Mouse (Mus musculus) layer of hippocampus, postnatal 10 days (tissue): ENCODE measurements around the gene Adora1. TPM values are rescaled to one million over a fixed set of nuclear protein-coding genes. Genes with fewer than 3 reads are reported as not detected.
A peak's percentile ranks its signal among the peaks of the same experiment; 100 is the strongest.

Experiments used
- DNase-seq, 2 experiments: peaks; one replicate each; pipeline ENCODE4 v3.0.0; 2021; ENCODE audit warnings: low spot score in 2 of 2
- total RNA-seq, 2 experiments: library from RNA; stranded (reverse); gene quantifications; 2 replicates each; pipeline ENCODE4 v1.2.3; 2021

Adora1 gene
- total RNA-seq, 2 experiments from 2014 or later: 162 to 169 TPM

DNA sequence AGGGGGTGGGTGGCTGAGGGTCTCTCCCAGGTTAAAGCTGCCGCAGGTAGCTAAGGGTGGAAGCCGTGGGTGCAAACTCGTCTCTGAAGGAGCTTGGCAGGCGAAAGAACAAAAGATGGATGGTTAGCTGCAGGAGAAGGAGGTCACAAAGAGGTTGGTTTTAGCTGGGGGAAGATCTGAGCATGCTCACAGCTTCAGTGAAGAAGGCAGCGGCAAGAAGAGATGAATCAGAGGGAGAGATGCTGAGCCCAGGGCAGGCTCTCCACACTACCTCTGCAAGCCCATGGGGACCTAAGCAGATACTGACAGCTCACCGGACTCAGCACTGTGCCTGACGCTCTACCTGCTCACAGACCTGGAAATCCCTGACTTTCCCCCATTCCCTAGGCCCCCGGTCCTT, 6.1 kb upstream of the Adora1 start:
- no peak for DNase-seq

DNA sequence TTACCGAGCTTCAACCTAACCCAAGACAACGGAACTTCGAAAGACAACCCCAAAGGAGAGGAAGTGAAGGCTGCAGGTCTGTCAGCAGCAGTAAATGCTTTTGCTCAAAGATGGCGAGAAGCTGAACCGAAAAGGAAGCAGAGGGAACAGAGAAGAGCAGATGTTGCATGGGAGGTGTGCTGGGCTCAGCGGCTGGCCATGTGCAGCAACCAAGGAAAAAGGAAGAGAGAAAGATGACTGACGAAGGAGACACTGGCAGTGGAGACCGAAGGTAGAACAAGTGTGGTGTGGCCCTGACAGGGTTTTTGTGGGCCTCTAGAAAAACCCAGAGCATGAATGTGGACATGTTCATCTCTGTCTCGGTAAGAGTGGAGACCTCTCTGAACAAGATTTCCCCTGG, 5.5 kb upstream of the Adora1 start:
- no peak for DNase-seq

DNA sequence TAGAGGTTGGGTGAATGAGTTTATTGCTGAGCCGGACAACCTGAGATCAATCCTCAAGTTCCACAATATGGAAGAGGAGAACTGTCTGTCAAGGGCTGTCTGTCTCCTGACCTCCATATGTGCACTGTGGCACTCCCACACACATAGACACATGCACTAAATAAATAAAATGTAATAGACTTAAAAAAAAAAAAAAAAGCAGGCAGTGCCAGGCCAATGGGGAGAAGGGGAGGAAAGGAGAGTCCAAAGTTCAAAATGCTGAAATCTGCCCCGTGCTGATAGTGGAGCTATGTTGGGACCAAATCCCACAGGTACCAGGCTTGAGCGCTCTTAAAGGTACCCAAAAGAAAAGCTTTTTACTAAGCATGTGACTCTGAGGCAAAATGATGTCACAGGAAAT, 2.2 kb upstream of the Adora1 start:
- DNase-seq: no peak

DNA sequence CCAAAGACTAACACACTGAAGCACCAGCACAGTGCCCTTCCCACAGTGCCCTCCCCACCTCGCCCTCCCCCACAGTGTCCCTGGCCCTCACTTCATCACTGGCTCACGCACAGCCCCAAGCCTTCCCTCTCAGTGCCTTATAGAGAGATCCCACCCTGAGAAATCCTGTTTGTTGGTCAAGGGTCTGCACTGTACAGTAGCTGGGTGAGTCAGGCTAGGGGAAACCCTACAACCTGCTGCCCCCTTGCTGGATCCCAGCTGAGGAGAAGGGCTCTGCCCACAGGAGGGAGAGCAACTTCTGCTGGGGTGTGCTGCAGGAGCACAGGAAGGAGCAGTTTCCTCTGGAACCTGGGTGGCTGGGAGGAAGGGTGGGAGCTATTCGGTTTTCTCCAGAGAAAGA, 911 bp upstream of the Adora1 start:
- no peak for DNase-seq

DNA sequence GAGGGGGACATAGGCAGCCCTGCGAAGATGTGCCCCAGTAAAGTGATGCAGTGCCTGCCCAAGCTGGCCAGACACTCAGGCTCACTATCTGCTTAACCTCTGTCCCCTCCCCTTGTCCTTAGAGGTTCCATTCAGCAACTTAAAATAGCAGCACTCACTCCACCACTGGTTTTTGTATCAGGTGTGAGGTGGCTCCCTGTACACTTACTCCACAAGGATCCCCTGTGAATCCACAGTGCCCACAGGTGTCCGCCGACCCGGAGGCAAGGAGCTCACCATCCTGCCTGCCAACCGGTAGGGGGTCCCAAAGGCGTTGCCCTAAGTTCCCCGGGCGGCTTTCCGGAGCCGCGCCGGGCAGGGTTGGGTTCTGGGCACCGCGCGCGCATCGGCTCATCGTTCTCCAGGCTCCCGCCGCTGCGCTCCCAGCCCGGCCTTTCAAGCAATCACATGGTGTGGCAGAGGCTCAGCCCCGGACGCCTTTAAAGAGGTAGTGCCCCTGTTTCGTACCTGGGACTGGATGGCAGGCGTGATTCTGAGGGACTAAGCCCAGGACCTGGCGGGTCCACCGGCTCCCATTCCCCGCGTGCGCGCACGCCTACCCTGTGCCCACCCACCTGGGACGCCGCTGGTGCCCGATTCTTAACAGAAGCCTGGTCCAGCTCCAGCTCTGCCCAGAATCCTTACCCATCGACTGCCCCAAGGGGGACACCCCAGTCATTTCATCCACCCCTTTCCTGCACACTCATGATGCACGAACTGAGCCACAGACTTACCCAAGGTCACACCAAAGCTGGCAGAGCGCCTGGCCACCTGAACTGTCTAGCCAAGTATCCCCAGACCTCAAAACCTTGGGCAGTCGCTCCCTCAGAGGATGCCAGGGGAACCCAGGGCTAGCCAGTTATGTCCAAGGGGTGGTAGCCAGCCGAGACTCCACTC, 508 bp downstream of the Adora1 start:
- peak; percentile 69 to 74 for DNase-seq

DNA sequence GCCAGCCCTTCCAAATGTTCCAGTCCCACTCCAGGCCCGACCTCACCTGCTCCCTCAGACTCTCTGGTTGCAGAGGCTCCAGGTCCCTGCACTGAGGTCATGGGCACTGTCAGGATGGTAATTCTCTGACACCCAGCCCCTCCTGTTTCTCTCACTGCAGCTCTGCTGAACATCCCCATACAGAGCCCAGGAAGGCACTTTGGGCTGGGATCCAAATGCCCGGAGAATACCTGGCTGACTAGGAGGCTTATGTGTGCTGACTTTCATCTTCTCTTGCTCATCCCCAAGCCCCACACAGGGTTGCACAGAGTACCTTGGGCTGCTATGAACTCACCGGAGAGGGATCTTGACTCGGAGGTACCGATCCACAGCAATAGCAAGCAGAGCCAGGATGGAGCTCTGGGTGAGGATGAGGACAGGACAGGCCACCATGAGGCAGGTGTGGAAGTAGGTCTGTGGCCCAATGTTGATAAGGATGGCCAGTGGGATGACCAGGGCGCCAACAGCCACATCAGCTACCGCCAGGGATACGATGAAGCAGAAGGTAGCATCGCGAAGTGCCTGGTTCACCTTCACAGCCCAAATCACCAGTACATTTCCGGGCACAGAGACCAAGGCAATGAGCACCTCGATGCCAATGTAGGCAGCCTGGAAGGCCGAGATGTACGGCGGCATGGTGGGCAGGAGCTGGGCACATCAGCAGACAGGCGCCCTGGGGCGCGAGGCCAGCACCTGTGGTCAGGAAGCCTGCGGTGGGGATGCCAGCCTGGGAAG, 1.4 kb downstream of the Adora1 start:
- DNase-seq: peak in 1 of 2 experiments; percentile 41

DNA sequence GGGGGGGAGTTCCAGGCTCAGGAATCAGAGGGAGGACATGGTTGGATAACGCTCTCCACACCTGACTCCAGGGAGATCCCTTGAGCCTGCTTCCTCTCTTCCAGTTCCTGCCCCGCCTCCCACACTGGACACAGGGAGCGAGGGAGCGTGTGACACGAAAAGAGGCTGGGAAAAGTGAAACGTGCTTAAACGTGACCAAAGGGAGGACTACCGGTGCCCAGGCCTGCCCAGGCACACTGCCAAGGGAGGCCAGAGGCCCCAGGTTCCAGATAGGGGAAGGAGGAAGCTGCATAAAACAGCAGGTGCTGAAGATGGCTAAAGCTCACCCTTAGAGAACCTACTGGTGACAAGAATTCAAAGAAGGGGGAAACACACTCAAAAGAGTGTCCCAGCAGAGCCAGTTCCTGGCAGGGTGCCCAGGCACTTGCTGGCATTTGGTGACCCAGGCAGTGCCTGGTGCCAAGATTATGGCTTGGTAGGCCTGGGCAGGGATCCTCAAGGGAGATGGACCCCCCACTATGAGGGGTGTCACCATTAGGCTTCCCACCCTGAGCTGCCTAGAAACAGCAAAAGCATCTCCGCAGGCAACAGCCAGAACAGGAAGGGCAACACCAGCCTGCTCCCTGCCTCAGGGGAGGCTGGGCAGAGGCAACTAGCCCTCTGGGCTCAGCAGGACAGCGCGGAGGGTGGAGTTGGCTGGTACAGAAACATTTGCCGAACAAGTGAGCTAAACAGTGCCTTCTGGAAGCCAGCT, 2.3 kb downstream of the Adora1 start:
- DNase-seq: peak; percentile 77 to 80

DNA sequence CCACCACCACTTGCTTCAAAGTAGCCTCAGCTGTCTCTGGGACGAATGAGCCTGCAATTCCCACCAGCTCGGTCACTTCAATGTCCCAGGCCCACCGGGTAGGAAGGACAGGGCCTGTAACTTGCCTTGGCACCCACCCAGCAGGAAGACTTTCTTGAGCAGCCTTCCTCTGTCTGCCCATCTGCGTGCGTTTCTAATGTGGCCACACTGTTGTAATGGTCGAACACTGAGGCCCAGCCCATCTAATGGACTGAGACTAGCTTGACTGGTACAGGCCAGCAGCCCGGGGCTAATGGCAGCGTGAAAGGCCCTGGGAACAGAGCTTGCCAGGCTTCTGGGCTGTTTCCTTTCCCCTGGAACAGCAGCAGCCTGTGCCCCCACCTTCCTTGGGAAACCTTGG, 2.9 kb downstream of the Adora1 start:
- peak; percentile 30 to 41 for DNase-seq

DNA sequence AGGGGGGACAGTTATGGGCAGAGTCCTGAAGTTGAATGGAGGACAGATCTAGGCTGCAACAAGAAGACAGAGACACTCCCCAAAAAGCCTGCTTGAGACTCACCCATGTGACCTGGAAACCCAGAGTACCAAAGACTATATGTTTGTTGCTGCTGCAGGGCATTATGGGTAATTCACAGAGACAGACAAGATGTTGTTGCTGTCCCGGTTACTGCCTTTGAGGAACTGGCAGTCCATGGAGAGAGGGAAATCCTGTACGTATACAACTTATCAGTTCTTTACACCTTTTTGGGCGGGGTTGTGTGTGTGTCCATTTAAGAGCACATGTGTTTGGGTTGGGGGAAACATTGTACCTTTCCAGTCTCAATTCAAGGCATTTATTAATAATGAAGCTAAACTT, 3.5 kb downstream of the Adora1 start:
- DNase-seq: no peak

DNA sequence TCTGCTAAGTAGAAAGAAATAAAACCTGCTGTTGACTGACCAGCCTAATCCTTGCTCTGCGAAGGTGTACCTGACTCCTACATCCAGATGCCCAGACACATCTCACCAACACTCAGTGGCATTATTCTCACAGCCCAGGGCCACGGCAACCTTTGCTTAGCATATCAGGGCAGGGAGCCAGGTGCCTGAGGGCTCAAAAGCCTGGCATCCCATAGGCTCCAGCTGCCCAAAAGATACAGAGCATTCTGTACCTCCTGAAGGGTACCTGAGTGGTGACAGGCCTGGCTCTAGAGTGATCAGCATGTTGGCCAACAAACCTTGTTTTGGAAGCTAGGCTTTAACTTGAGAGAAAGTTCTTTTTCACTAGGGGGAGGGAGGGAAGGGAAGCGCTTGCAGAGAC, 4.0 kb downstream of the Adora1 start:
- DNase-seq: no peak

DNA sequence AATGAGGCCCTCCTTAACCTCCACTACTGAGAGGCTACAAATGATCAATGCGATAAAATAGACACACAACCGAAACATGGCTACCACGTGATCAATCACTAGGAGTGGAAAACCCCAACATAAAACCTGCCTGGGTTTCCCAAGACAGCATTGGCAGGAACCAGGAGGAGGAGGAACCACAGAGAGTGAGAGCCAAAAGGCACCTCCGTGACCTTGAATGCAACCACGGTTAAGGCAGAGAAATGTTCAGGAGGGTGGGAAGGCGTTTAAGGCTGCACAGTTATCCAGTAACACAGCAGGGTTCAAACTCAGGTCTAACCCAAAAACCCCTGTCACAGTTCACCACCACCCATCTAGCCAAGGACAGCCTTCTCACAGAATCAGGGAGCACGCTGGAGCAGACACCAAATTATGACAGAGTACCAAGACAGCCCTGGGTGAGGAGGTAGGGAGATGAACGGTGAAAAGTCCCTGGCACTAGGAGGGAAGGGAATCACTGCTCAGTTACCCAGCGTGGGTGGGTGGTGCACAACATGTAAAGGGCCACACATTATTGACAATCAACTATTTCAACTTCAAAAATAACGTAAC, 4.5 kb downstream of the Adora1 start:
- no peak for DNase-seq

DNA sequence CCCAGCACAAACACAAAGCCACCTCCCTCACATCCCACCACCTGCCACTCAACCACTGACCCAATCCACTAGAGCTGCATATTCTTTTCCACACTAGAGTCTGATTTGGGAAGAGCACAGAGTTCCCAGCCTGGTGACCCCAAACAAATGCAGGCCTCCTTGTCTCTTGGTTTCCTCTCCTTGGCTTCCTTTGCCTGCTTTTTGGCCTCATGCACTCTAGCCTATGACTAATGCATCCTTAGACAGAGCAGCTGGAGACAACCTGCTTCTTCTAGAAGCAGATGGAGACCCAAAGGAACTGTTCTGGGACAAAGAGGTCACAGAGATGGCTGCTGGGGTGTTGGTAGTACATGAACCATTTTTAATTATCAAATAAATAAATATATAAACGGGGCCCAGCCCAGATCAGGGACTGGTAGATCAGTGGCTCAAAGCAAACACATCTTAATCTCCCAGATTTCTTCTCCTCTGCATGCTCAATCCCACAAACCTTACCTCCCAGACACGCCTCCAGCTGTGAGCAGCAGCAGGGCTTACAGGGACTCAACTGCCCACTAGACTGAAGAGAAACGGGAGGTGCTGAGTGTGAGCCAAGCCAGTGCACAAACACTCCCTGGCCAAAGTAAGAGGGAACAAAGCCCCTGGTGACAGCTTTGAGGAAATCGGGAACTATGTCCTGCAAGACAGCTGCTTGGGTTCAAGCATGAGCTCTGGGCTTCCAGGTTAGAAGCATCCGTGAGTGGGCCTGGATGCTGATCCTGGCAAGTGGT, 5.2 kb downstream of the Adora1 start:
- no peak for DNase-seq

DNA sequence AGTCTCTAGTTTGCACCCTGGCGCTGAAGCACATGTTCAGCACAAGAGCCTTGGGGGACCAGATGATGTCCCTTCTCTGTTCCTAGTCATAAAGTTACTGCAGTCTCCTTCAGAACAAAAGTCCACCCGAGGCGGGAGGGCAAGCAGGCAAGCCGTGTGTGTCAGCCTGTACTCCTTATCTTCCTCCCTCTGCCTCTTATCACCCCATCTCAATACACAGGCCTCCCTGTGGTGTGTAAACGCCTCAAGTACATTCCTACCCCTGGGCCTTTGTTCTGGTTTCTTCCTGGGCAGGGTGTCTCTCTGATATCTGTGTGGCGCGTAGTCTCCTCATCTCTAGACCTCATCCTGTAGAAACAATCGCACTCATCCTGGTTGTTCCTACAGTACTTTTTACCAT, 8.5 kb downstream of the Adora1 start:
- no peak for DNase-seq

DNA sequence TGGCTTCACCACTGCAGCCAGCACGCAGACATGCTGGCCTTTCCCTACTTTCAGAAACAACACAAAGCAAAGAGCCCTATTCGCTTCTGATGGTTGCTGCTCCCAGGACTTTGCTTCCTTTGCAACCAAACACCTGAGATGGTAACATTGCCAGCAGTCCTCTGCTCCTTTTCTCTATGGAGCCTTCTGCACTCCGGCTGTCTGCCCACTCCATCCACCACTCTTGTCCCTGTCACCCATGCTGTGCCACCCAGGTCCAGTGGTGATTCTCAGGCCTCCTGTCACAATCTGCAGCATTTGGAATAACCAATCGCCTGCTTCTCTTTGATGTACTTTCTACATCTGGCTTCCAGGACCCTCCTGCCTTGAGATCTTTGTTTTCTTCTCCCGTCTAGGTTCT, 9.9 kb downstream of the Adora1 start:
- no peak for DNase-seq

DNA sequence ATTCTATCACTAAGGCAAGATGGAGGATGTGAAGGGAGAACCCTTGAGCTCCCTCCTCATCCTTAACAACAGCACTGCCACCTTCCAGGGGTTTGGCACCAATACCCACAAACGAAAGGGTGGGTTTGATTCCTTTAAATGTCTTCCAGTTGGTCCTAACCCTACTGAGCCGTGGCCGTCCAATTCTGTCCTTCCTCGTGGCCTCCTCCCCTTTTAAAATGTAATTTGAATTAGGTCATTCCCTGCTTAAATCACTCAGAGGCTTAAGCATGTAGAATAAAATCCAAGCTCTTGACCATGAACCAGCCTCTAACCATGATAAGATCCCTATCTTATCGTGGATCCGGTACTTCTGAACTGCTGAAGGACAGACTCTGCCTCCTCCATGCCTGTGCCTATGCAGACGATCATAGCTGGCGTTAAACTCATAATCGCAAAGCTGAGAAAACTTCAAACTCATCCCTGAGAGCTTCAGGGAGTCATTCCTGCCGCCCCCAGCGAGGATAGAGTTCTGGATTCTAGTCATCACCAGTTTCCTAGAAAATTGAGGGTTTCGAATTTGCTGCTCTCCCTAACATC, 10.5 kb downstream of the Adora1 start:
- DNase-seq: no peak

DNA sequence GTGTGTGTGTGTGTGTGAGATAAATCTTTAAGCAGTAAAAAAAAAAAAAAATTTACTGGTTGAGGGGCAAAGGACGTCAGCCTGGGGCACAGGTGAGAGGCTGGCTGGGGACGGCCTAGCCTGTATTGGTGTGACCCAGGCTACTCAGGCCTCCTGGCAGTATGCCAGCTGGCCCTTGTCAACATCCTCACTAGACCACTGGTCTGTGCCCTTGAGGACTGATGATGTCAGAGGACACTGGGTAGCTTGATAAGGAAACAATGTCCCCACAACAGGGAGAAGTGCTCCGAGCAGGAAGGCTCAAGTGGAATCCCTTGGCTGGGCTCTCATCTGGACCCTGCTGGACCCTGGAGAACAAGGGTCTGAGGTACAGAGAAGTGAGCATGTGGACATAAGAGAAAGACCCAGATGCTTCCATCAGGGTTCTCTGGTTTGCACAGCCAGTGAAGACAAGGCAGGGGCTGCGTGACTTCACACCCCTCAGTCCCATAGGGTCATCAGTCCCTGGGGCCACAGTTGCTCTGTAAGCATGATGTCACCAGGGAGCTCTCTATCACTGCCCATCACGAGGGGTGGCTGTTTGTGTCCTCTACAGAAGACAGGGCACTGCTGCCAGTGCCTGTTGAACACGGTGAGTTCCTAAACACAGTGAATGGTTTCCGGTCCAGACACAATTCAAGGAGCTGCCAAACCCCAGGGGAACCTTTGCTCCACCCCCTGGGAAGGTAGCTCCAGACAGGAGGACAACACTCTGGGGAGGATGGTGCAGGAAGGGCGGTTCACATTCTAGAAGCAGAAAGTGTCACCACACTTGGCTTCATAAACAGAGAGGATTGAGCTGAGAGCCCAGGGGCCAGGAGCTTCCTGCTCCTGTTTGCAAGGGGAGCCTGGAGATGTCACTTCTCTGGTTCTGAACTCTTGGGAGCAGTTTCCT, 12.8 kb downstream of the Adora1 start:
- no peak for DNase-seq

DNA sequence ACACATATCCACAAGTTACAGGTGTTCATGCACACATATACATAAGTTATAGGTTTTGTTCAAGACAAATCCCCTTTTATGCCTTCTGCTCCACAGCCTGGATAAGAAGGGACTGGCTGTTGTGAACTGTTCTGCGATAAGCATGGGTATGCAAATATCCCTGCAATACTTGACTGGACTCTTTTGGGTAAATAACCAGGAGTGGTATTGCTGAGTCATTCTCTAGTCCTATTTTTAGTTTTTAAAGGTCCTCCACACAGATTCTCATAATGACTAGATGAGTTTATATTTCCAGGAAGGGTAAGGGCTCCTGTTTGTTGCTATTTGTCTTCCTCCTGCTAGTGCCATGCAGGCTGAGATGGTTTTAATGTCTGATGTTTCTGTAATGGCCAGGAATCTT, 14.1 kb downstream of the Adora1 start:
- DNase-seq: no peak

DNA sequence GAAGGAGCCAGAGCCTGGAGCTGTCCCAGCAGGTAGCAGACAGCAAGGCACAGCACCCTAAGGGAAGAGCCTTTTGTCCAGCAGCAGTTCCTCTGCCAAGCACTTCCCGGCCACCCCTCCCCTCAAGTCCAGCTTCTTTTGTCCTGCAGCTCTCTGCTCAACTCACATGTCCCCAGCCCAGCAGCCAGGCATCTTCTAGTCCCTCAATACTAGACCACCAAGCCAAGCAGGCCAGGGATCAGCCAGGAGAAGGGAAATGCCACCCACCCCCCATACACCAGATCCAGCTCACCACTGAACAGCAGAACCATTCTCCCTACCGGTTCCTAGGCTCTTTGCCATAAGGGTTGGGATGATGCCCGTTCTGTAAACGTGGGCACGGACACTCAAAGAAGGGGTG, 15.6 kb downstream of the Adora1 start:
- peak in 1 of 2 experiments; percentile 52 for DNase-seq

DNA sequence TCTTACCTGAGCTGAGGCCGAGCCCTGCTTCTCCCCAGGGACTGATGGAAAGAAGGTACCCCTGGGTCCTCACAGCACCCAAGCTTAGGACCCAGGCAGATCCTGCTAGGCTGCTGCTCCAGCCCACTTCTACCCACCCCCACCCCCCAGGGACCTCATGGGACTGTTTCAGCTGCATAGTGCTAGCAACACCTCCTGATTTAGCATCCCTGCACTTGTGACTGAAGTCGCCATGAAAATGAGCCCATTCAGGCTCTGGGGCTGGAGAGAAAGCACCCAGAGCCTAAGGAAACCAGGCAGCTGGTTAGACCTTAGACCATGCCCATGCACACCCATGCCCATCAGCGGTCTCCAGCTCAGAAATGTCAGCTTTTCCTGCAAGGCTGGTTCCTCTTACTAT, 17.3 kb downstream of the Adora1 start:
- DNase-seq: no peak
